ENCODE assay signal across 8 mouse cellular contexts in the genomic region with DNA sequence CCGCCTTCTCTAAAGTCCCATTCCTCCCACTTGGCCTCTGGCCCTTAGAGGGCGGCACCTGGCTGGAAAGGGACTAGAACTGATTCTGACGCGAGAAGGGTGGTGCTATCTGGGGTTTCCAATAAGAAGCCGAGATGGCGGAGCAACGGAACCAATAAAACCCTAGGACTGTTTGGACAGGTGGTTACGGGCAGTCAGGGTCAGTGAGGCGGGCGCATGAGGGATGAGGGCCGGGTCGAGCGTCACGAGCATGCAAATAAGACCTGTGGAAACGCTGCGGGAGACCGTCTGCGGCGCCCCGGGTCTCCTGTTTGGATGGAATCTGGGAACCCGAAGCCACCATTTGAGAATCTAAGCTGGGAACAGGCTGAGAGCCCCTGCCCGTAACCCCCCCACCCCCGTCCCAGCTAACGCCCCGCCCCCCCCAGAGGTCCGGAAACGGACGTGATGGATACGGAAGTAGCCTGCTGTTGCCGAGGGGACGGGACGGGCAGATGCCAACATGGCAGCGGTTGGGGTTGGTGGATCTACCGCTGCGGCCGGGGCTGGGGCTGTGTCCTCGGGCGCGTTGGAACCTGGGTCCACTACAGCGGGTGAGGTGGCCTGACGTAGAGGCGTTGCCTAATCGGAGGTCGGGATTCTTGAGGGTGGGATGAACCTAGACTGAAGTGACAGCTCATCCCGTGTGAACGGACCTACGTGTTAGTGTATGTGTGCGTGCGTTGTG. TPM values are rescaled to one million over a fixed set of nuclear protein-coding genes. Genes with fewer than 3 reads are reported as not detected.
DNase-seq lines count a peak whose midpoint lies in the region; ATAC-seq and TF ChIP-seq lines count a peak whose summit lies in the region.

Slc35a2 (plus strand) TSS at position 188 of the 727 bp plus-strand sequence.

- no peaks in the 10 kb centered on the region for H3K4me1 ChIP-seq in embryonic facial prominence, embryonic 14.5 days (ENCODE audit: control insufficient read depth, insufficient read depth, low read length)
- H3K4me1 ChIP-seq in heart, adult 2 months (ENCODE audit: control insufficient read depth, insufficient read depth, low read length) = no peaks in the 10 kb centered on the region
- peaks cover 3% of the 10 kb centered on the region; the same call in 1 of the 2 replicates for H3K4me1 ChIP-seq in limb, embryonic 13.5 days
- peaks cover 8% of the 10 kb centered on the region for H3K4me1 ChIP-seq in midbrain, embryonic 16.5 days (ENCODE audit: control insufficient read depth, insufficient read depth, low read length)

- no peaks in the 10 kb centered on the region for H3K27me3 ChIP-seq in embryonic facial prominence, embryonic 14.5 days (replicated peaks; ENCODE audit: control insufficient read depth, insufficient read depth, low read length)
- H3K27me3 ChIP-seq in heart, adult 2 months (ENCODE audit: control insufficient read depth, insufficient read depth, low read length) = no peaks in the 10 kb centered on the region
- H3K27me3 ChIP-seq in limb, embryonic 13.5 days = no peaks in the 10 kb centered on the region
- no peaks in the 10 kb centered on the region for H3K27me3 ChIP-seq in midbrain, embryonic 16.5 days (ENCODE audit: control insufficient read depth, insufficient read depth, low read depth, low read length)

- peak; percentile 65 for TF ChIP-seq POLR2A in heart, adult 2 months (IDR thresholded peaks at IDR 0.05; ENCODE audit: insufficient read depth, low read depth, low read length)

- intact Hi-C loops in heart, adult 2 months (cut with DNase I) = loop anchor here (1.0 to 5.0 kb wide), 2 partner anchors 11 to 37 kb away; no protein-coding TSS in a partner anchor

- H3K79me2 ChIP-seq in heart, adult 2 months (replicated peaks; ENCODE audit: control insufficient read depth, insufficient read depth, low read length) = no peaks in the 10 kb centered on the region

- peak within 1 kb of the TSS; percentile 70 for H3K27ac ChIP-seq in embryonic facial prominence, embryonic 14.5 days (replicated peaks; ENCODE audit: low read depth, low read length)
- peak within 1 kb of the TSS; percentile 87 for H3K27ac ChIP-seq in heart, adult 2 months
- H3K27ac ChIP-seq in limb, embryonic 13.5 days = peak within 1 kb of the TSS; percentile 75; the same call in 1 of the 2 replicates
- peak within 1 kb of the TSS; percentile 89 for H3K27ac ChIP-seq in midbrain, embryonic 16.5 days (ENCODE audit: low read length)

- WGBS in embryonic facial prominence, embryonic 14.5 days = 13% methylated on average over 43 of the region's 49 CpGs
- 12% methylated on average over 49 of the region's 49 CpGs for WGBS in heart, adult 2 months
- WGBS in limb, embryonic 13.5 days = 12% methylated on average over 49 of the region's 49 CpGs
- WGBS in midbrain, embryonic 16.5 days = 12% methylated on average over 39 of the region's 49 CpGs

- H3K9me3 ChIP-seq in embryonic facial prominence, embryonic 14.5 days (ENCODE audit: control insufficient read depth, low read length) = no peaks in the 10 kb centered on the region
- no peaks in the 10 kb centered on the region for H3K9me3 ChIP-seq in limb, embryonic 13.5 days
- H3K9me3 ChIP-seq in midbrain, embryonic 16.5 days (replicated peaks; ENCODE audit: control insufficient read depth, low read length, poor library complexity, severe bottlenecking) = no peaks in the 10 kb centered on the region

- H3K4me3 ChIP-seq in embryonic facial prominence, embryonic 14.5 days (ENCODE audit: low read depth, low read length) = peak within 1 kb of the TSS; percentile 57
- peak within 1 kb of the TSS; percentile 74 for H3K4me3 ChIP-seq in heart, adult 2 months
- peak within 1 kb of the TSS; percentile 58 for H3K4me3 ChIP-seq in limb, embryonic 13.5 days
- peak within 1 kb of the TSS; percentile 55 for H3K4me3 ChIP-seq in midbrain, embryonic 16.5 days (ENCODE audit: low read depth, low read length)

- peak; percentile 26 for TF ChIP-seq CTCF in heart, adult 2 months (IDR thresholded peaks at IDR 0.05)

- peak; percentile 87 for DNase-seq in 3134 (ENCODE audit: extremely low read depth, insufficient read length, low spot score)
- peak; percentile 30 to 60 for DNase-seq in adrenal gland, postnatal 4 days (ENCODE audit: low spot score in 2 of 2)
- peak; percentile 94 for DNase-seq in embryonic facial prominence, embryonic 14.5 days (ENCODE audit: low spot score)
- peak; percentile 87 to 90 for DNase-seq in heart, adult 2 months
- peak; percentile 90 to 95 for DNase-seq in kidney, adult 8-10 months
- DNase-seq in spleen, postnatal 10 days (ENCODE audit: low spot score in 2 of 2) = peak; percentile 53 to 77

- peak; percentile 95 for ATAC-seq in embryonic facial prominence, embryonic 14.5 days (ENCODE audit: low read depth)
- ATAC-seq in limb, embryonic 13.5 days (ENCODE audit: low FRiP score, low read depth) = peak; percentile 90
- ATAC-seq in midbrain, embryonic 16.5 days = peak; percentile 90

- peak; percentile 6; the same call in 1 of the 2 replicates for TF ChIP-seq EP300 in heart, adult 2 months (IDR thresholded peaks at IDR 0.05; ENCODE audit: insufficient read depth, low read depth, low read length)

- H3K4me2 ChIP-seq in embryonic facial prominence, embryonic 14.5 days (ENCODE audit: low read depth, low read length) = peak within 1 kb of the TSS; percentile 58
- peak within 1 kb of the TSS; percentile 70 for H3K4me2 ChIP-seq in limb, embryonic 13.5 days (replicated peaks)
- peak within 1 kb of the TSS; percentile 71 for H3K4me2 ChIP-seq in midbrain, embryonic 16.5 days (ENCODE audit: low read length)

- H3K9ac ChIP-seq in embryonic facial prominence, embryonic 14.5 days (ENCODE audit: low read depth, low read length) = peak within 1 kb of the TSS; percentile 64
- peak within 1 kb of the TSS; percentile 81 for H3K9ac ChIP-seq in heart, adult 2 months (ENCODE audit: low read depth, low read length)
- peak within 1 kb of the TSS; percentile 56 for H3K9ac ChIP-seq in limb, embryonic 13.5 days
- peak within 1 kb of the TSS; percentile 60 for H3K9ac ChIP-seq in midbrain, embryonic 16.5 days (ENCODE audit: low read depth, low read length)

- peaks cover 3% of the 10 kb centered on the region; the same call in 1 of the 2 replicates for H3K36me3 ChIP-seq in embryonic facial prominence, embryonic 14.5 days (ENCODE audit: control insufficient read depth, insufficient read depth, low read length)
- H3K36me3 ChIP-seq in heart, adult 2 months (ENCODE audit: control insufficient read depth, insufficient read depth, low read length) = no peaks in the 10 kb centered on the region
- peaks cover 3% of the 10 kb centered on the region; the same call in 1 of the 2 replicates for H3K36me3 ChIP-seq in limb, embryonic 13.5 days
- H3K36me3 ChIP-seq in midbrain, embryonic 16.5 days (ENCODE audit: control insufficient read depth, insufficient read depth, low read length) = no peaks in the 10 kb centered on the region

RNA-seq across cellular contexts. Expression of gene Slc35a2, which starts in this region (rescaled TPM):
- 10 to 100 TPM; 38.7 to 42.9 TPM for total RNA-seq in adrenal gland, postnatal 4 days (2021)
- polyA plus RNA-seq in embryonic facial prominence, embryonic 14.5 days (2014; fragmentation: Nextera tagmentation; extraction: Ambion mirVana) = 28.6 and 30.0 TPM in 2 replicates
- 10 to 100 TPM; 14.8 to 15.0 TPM for total RNA-seq in heart, adult 2 months (2021)
- 25.2 and 31.9 TPM in 2 replicates for polyA plus RNA-seq in heart, adult 2 months (2012; rRNA removed)
- 45.2 and 50.2 TPM in 2 replicates for polyA plus RNA-seq in limb, embryonic 13.5 days (2015; fragmentation: Nextera tagmentation; extraction: Ambion mirVana)
- 44.9 and 45.2 TPM in 2 replicates for polyA plus RNA-seq in midbrain, embryonic 16.5 days (2015; fragmentation: Nextera tagmentation; extraction: Ambion mirVana)

Comparison
In these comparisons a context has a peak if more than half of its experiments do, and no peak if none do; other contexts are left out.
1. Peak in every context shown above with its lines: DNase-seq, ATAC-seq, H3K4me3 ChIP-seq and H3K27ac ChIP-seq.